Mouse (Mus musculus) WW6 (cell line): ENCODE results near the gene Tnni3k.

Source experiments
- DNase-seq: peaks from one replicate; pipeline ENCODE4 v3.0.0-alpha.2; 2013; ENCODE audit warnings: low read depth, low spot score

Tnni3k gene

DNA sequence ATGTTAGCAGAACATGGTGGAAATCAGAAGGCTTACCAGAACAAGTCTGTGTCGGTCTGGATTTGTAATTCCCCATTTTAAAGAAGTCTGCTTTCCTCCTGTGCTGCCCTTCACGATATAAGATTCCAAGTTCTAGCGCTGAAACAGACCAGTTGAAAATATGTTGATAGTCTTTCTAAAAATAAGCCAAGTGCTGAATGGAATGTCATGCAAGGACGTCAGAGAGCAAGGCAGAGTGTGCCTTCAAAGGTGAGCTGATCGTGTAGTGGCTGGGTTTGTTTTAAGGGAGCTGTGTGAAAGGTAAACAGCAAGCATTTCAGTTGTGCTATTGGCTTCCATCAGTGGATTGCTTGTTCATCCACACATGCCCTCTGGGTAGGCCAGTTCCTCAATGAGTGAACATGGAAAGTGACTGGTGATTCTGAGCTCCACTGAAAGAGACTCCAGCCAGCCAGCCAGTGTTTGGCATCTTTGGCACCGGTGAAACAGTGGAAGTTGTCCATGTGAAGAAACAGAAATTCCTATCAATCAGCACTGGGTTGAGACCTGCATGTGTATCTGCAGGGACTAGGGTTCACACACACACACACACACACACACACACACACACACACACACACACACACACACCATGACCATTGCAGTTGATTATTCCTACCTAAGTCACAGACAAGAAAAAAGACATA lies at the start of gene Tnni3k:
TSS of gene Tnni3k (minus strand) at position 177 of the 686 bp plus-strand sequence.
- no peak for DNase-seq

- no peak for DNase-seq
These were observed 44.1 kb upstream of the Tnni3k start for GRCm38 (mm10) chr3:155099266-155099665.

DNA sequence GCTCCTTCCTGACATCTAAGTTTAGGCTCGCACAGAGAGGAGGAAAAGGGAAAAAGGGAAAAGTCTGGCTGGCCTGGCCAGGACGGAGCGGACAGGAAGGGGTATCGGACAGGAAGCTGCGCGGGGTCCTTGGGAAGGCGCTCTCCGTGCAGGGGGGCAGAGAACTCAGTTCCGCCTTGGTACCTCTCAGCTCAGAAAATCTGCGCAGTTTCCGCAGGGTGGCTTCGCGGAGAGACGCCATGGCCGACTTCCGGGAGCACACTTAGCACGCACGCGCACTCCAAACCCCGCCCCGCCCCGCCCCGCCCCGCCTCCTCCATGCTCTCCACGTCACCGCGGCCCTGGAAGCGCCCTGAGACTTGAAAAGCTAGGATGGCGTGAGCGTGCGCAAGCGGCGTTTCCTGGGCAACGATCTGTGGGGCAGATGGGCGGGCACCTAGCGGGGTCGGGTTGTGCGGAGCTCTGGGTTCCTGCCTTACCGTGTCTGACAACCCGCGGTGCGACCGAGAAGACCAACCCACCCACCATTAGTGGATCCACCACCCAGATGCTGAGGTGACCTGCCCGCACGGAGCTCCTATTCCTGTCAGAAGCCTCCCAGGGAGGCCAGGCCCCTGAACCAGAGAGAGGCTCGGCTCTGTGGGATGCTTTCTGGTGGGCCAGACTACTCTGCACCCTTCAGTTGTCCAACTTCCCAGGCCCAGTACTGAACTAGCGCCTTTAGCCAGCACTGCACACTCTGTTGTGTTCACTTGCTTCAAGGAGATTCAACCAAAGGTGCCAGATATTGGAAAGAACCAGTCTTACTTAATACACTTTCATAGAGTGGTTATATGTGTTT lies 38.1 kb upstream of the Tnni3k start, which contains the start of the genes Fpgt and Lrriq3:
TSS of gene Fpgt (minus strand) at position 288 of the 841 bp plus-strand sequence.
TSS of gene Lrriq3 (plus strand) at position 319 of the 841 bp plus-strand sequence.
- DNase-seq, result peak; percentile 78

GRCm38 (mm10) chr3:155092081-155092480 lies 36.9 kb upstream of the Tnni3k start:
- DNase-seq, result no peak

GRCm38 (mm10) chr3:155077908-155078307 lies 22.7 kb upstream of the Tnni3k start:
- DNase-seq, result no peak

- no peak for DNase-seq
These were observed 4.2 kb upstream of the Tnni3k start for GRCm38 (mm10) chr3:155059449-155059822.

DNA sequence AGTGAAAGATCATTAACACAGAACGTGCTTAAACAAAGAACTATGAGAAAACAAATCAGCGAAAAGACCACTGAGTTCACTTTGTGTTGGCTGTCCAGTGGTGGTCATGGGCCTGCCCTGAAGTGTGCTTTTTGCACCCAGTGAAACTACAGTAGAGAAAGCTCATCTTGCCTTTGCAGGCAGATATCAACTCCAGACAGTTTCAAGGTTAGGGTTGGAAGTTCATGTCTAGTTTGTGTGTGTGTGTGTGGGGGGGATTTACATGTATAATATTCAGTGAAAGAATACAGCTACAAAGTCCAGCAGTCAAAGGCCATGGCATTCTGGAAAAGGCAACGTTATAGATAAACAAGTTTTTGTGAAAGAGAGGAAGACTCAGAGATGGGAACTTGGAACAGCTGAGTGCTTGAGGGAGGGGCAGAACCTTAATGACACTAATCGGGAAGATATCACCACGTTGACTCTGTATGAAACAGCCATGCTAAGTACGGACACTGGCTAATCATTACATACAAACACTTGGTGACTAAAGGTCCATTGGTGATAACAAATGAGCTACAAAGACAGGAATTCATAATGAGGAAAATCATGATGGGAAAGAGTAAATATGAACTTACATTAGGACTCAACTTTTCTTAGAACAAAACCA lies 3.7 kb upstream of the Tnni3k start:
- no peak for DNase-seq

GRCm38 (mm10) chr3:155057566-155057965 lies 2.4 kb upstream of the Tnni3k start:
- no peak for DNase-seq

DNA sequence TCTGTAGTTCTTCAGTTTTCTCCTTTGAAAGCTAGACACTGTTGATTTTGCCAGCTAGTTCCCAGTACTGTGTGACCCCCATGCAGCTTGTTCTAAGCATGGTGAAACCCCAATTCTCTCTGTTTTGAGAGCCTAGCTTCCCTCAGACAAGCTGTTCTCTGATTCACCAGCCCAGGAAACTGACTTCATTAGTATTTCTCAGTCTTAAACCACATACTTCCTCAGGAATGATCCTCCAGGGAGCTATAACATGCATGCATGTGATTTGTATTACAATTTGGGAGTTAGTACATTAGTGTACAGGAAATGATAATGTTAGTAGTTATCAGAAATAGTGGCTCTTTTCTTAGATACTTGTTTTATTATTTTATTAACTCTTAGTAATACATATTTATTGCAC lies 1.4 kb upstream of the Tnni3k start:
- no peak for DNase-seq

- DNase-seq, result no peak
These were observed 2.0 kb downstream of the Tnni3k start for GRCm38 (mm10) chr3:155053189-155053588.

GRCm38 (mm10) chr3:155052021-155052420 lies 3.2 kb downstream of the Tnni3k start:
- no peak for DNase-seq

GRCm38 (mm10) chr3:155039012-155039836 lies 16.0 kb downstream of the Tnni3k start:
- DNase-seq, result peak; percentile 11

DNA sequence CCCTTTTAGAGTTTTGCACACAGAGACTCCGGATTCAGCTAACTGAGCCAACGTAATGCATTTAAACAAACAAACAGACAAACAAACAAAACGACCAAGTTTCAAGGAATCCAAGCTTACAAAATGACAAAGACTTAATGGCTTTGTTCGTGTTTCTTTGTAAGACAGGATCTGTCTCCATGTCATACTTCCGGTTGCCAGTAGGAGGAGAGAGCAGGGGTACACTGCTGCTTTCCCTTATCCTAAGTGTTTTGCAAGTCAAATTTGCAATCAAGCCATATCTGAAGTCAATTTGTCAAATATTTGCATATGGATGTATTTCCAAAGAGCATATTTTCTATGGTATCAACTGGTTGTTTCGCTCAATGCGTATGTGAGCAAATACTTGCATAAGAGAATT lies 20.9 kb downstream of the Tnni3k start:
- no peak for DNase-seq

DNA sequence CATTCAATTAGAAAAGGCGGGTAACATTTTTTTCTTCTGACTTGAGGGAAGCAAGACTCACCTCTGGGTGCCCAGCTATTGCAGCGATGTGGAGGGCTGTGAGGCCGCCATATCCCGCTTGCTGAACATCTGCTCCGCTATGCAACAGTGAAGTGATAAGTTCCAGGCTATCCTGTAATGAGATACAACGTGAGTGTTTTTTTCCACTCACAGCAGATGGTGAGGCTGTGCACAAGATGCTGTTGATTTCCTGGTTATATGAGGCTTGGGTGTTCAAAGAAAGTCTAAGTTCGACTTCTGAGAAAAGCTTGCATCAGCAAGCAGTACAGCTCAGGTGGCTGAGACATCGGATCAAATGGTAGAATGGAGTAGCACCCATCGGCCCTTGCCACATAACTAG lies 25.0 kb downstream of the Tnni3k start:
- DNase-seq, result no peak

DNA sequence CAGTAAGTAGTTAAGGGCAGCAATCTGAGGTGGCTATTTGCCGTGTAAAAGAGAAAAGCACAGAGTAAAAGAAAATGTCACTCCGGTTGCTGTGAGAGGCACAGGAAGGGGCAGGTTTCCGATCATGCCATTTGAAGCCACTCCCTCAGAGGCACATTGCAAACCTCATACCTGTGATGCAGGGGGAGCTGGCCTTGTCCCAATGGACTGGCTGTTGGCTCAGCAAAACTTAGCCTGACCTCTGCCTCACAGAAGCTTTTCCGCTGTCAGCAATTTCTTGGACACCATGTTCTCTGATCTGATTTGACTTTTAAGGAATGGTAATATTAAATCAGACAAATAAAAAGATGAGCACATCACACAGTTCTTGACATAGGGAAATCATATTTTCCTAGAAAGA lies 52.4 kb downstream of the Tnni3k start:
- DNase-seq, result no peak

DNA sequence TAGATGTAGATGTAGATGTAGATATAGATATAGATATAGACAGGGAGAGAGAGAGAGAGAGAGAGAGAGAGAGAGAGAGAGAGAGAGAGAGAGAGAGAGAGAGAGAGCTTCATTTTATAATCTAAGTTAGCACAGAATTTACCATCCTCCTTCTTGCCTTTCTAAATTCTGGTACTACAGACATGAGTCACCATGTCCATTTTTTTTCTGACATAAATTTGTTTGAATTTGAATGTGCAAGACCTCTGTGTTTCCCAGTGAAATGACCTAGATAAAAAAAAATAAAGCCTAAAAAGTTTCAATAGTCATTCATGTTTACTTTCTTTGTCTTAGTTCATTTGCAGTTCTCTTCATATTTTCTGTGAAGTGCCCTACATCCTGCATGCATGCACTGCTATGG lies 54.2 kb downstream of the Tnni3k start:
- DNase-seq, result no peak

DNA sequence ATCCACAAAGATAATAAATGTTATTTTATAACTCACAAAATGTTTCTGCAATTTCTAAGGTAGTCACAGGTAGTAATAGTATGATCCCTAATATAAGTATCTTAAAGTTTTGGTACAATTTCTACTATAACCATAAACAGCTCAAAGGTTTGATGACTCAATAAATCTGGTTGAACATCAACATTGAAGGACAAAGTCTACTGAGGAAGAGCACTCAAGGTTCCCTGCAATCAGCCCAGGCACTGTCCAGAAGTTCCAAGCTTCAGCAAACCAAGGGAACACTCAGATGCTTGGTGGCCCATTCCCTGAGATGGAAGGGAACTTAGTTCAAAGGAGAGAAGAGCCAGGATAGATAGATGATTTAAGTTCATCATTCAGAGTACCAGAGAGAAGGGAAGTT lies 62.5 kb downstream of the Tnni3k start:
- no peak for DNase-seq

GRCm38 (mm10) chr3:154979101-154979500 lies 76.1 kb downstream of the Tnni3k start:
- DNase-seq, result peak; percentile 16

DNA sequence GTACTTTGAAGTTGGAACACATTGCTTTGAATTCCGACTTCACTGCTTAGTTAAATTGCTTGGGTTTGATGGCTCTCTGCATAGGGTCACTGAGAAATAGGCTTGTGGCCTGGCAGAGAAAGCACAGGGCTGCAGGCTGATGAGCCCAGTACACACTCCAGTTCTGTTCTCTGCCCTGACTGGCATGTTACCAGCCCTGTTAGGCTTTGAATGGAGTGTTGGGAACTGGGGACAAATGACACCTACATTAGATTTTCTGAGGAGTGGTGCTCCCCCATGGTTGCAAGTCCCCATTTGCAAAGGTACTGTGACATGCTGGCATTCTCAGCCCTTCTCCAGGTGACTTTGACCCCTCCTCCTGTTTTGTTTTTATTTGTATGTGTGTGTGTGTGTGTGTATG lies 83.6 kb downstream of the Tnni3k start:
- no peak for DNase-seq

- no peak for DNase-seq
These were observed 84.2 kb downstream of the Tnni3k start for GRCm38 (mm10) chr3:154970981-154971380.

DNA sequence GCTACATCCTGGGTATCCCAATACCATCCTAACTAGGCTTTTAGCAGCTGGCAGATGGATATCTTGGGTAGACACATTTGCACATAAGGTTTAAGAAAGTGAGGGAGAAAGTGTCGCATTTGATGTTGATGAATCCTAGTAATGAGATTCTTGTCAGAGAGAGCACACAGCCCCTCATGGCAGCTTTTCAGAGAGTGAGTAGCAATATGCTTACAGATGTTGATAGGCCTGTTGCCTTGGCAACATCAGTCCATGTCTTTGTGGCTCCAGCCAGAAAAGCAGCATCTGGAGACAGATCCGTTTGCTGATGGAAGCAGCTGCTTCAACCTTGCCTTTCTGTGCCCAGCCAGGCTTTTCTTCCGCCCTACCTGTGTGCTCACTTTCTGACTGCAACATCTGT lies 93.9 kb downstream of the Tnni3k start:
- DNase-seq, result no peak

DNA sequence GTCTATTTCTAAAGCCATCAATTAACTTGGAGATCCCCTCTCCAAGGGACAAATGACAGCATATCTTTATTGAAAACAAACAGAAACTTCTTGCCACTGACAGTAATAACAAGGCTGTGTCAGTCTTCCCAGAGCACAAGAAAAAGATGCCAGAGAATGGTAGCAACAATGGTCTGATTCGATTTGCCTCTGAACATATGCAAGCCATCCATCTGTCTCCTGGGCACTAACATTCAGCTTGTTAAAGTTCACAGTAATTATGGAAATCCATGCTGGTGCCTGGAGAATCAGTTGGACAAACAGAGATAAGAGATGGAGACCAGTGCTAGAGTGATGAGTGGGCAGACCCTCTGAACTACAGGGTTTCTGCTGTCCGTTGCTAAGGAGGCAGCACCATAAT lies 102.1 kb downstream of the Tnni3k start:
- DNase-seq, result no peak
